Mouse (Mus musculus) forebrain, embryonic 11.5 days (tissue): ENCODE measurements around the gene Sfxn5. TPM values are rescaled to one million over a fixed set of nuclear protein-coding genes. Genes with fewer than 3 reads are reported as not detected.

Source experiments
- ATAC-seq: fragments of 200-750 bp; cut with Nextera tagmentation; replicated peaks from 2 replicates; pipeline ENCODE4 v1.8.0; 2017; ENCODE audit warnings: moderate TSS enrichment; ENCODE audit not compliant: low FRiP score
- DNase-seq: peaks from one replicate; pipeline ENCODE4 v3.0.0-alpha.2; 2017; ENCODE audit warnings: low spot score
- H3K27ac ChIP-seq: fragments of 300-500 bp; sonication (generic); 2 replicates; pipeline ENCODE4 v1.5.1; 2014; ENCODE audit warnings: low read depth, low read length
- H3K27me3 ChIP-seq: fragments of 300-500 bp; sonication (generic); 2 replicates; pipeline ENCODE4 v1.6.1; 2014; ENCODE audit warnings: mild to moderate bottlenecking, low read length, mixed read lengths; ENCODE audit not compliant: control insufficient read depth, insufficient read depth
- H3K36me3 ChIP-seq: fragments of 300-500 bp; sonication (generic); 2 replicates; pipeline ENCODE4 v1.6.1; 2014; ENCODE audit warnings: mild to moderate bottlenecking, low read length, moderate library complexity, mixed read lengths; ENCODE audit not compliant: control insufficient read depth, insufficient read depth
- H3K4me1 ChIP-seq: fragments of 300-500 bp; sonication (generic); replicated peaks from 2 replicates; pipeline ENCODE4 v1.6.1; 2014; ENCODE audit warnings: low read length, mixed read lengths; ENCODE audit not compliant: control insufficient read depth, insufficient read depth
- H3K4me2 ChIP-seq: fragments of 300-500 bp; sonication (generic); 2 replicates; pipeline ENCODE4 v1.6.1; 2014; ENCODE audit warnings: low read depth, mild to moderate bottlenecking, low read length, moderate library complexity, mixed read lengths; ENCODE audit not compliant: severe bottlenecking
- H3K4me3 ChIP-seq: fragments of 300-500 bp; sonication (generic); 2 replicates; pipeline ENCODE4 v1.5.1; 2014; ENCODE audit warnings: low read depth, low read length
- H3K9ac ChIP-seq: fragments of 300-500 bp; sonication (generic); 2 replicates; pipeline ENCODE4 v1.6.1; 2014; ENCODE audit warnings: low read length
- H3K9me3 ChIP-seq: fragments of 300-500 bp; sonication (generic); 2 replicates; pipeline ENCODE4 v1.6.1; 2016; ENCODE audit warnings: low read length, mixed read lengths; ENCODE audit not compliant: control insufficient read depth
- WGBS: fragments of 180-500 bp; shearing (Covaris S2); extraction: QIAGEN DNeasy Blood & Tissue Kit; methylation state at CpG from one replicate; pipeline ENCODE4 v1.1.7; 2014; 5-methylcytosine and 5-hydroxymethylcytosine counted together
- polyA plus RNA-seq: library from polyadenylated mRNA; unstranded; fragments of >200 nt; fragmentation: Nextera tagmentation; extraction: Ambion mirVana; gene quantifications from 2 replicates; pipeline ENCODE4 v1.2.1, GENCODE M21; 2014

Sfxn5 gene
- polyA plus RNA-seq, 1 experiment from 2014 or later: 13.8 TPM

- peaks cover 14% of the 10 kb centered on the region; the same call in 1 of the 2 replicates for H3K4me1 ChIP-seq
- H3K36me3 ChIP-seq: no peaks in the 10 kb centered on the region; the same call in 1 of the 2 replicates
- no peak overlapping the region for H3K27ac ChIP-seq
- H3K4me3 ChIP-seq: no peak overlapping the region
- no peak overlapping the region for H3K9ac ChIP-seq
- H3K27me3 ChIP-seq: no peaks in the 10 kb centered on the region
- no peaks in the 10 kb centered on the region for H3K9me3 ChIP-seq
- no peak overlapping the region for H3K4me2 ChIP-seq
- 85% methylated on average over 2 of the region's 2 CpGs for WGBS
- ATAC-seq: no peak
- no peak for DNase-seq
Measured at GRCm38 (mm10) chr6:85316211-85316610, 17.0 kb downstream of the Sfxn5 start.

GRCm38 (mm10) chr6:85314064-85314798 lies 19.0 kb downstream of the Sfxn5 start:
- peak overlapping the region; percentile 33 for H3K9ac ChIP-seq
- ATAC-seq (no peak), DNase-seq (no peak)
- H3K4me2 ChIP-seq: no peak overlapping the region
- H3K27me3 ChIP-seq: no peaks in the 10 kb centered on the region
- peak overlapping the region; percentile 79 for H3K27ac ChIP-seq
- no peak overlapping the region for H3K4me3 ChIP-seq
- H3K9me3 ChIP-seq: no peaks in the 10 kb centered on the region
- H3K36me3 ChIP-seq: no peaks in the 10 kb centered on the region; the same call in 1 of the 2 replicates
- WGBS: 45% methylated on average over 9 of the region's 9 CpGs
- peaks cover 8% of the 10 kb centered on the region; the same call in 1 of the 2 replicates for H3K4me1 ChIP-seq

- no peak overlapping the region for H3K4me2 ChIP-seq
Measured at GRCm38 (mm10) chr6:85307894-85308293, 25.3 kb downstream of the Sfxn5 start.

GRCm38 (mm10) chr6:85306375-85306774 lies 26.8 kb downstream of the Sfxn5 start:
- Histone ChIP-seq H3K36me3 (no peaks in the 10 kb centered on the region), H3K4me3 (no peak overlapping the region), H3K27ac (no peak overlapping the region), H3K27me3 (no peaks in the 10 kb centered on the region), H3K9me3 (no peaks in the 10 kb centered on the region), H3K4me1 (peaks cover 3% of the 10 kb centered on the region; the same call in 1 of the 2 replicates), H3K4me2 (no peak overlapping the region), H3K9ac (no peak overlapping the region)
- 85% methylated on average over 3 of the region's 3 CpGs for WGBS
- ATAC-seq (no peak), DNase-seq (no peak)

More at GRCm38 (mm10) chr6:85307894-85308293, 25.3 kb downstream of the Sfxn5 start:
- Histone ChIP-seq H3K27ac (no peak overlapping the region), H3K4me3 (no peak overlapping the region), H3K36me3 (no peaks in the 10 kb centered on the region), H3K27me3 (no peaks in the 10 kb centered on the region), H3K4me1 (no peaks in the 10 kb centered on the region; the same call in 1 of the 2 replicates), H3K9me3 (no peaks in the 10 kb centered on the region), H3K9ac (no peak overlapping the region)
- WGBS: 93% methylated on average over 4 of the region's 4 CpGs
- ATAC-seq: no peak
- DNase-seq: no peak

GRCm38 (mm10) chr6:85305826-85306225 lies 27.4 kb downstream of the Sfxn5 start:
- peaks cover 3% of the 10 kb centered on the region; the same call in 1 of the 2 replicates for H3K4me1 ChIP-seq
- no peaks in the 10 kb centered on the region for H3K36me3 ChIP-seq
- no peak overlapping the region for H3K4me2 ChIP-seq
- H3K4me3 ChIP-seq: no peak overlapping the region
- no peaks in the 10 kb centered on the region for H3K27me3 ChIP-seq
- ATAC-seq (no peak), DNase-seq (no peak)
- no peaks in the 10 kb centered on the region for H3K9me3 ChIP-seq
- H3K9ac ChIP-seq: no peak overlapping the region
- no peak overlapping the region for H3K27ac ChIP-seq

GRCm38 (mm10) chr6:85304966-85305365 lies 28.3 kb downstream of the Sfxn5 start:
- Histone ChIP-seq H3K27me3 (no peaks in the 10 kb centered on the region), H3K4me3 (no peak overlapping the region), H3K9me3 (no peaks in the 10 kb centered on the region), H3K27ac (no peak overlapping the region), H3K9ac (no peak overlapping the region), H3K4me1 (peaks cover 3% of the 10 kb centered on the region; the same call in 1 of the 2 replicates), H3K4me2 (no peak overlapping the region), H3K36me3 (no peaks in the 10 kb centered on the region)
- 61% methylated on average over 5 of the region's 5 CpGs for WGBS
- no peak for DNase-seq
- no peak for ATAC-seq

GRCm38 (mm10) chr6:85302326-85303055 lies 30.7 kb downstream of the Sfxn5 start:
- Histone ChIP-seq H3K27me3 (no peaks in the 10 kb centered on the region), H3K36me3 (no peaks in the 10 kb centered on the region), H3K4me2 (no peak overlapping the region), H3K9ac (no peak overlapping the region), H3K27ac (peak overlapping the region; percentile 76), H3K4me3 (no peak overlapping the region), H3K4me1 (peaks cover 3% of the 10 kb centered on the region; the same call in 1 of the 2 replicates), H3K9me3 (no peaks in the 10 kb centered on the region; the same call in 1 of the 2 replicates)
- WGBS: 50% methylated on average over 3 of the region's 3 CpGs
- DNase-seq (no peak), ATAC-seq (no peak)

GRCm38 (mm10) chr6:85295384-85296167 lies 37.6 kb downstream of the Sfxn5 start:
- H3K4me2 ChIP-seq: no peak overlapping the region
- no peaks in the 10 kb centered on the region; the same call in 1 of the 2 replicates for H3K9me3 ChIP-seq
- ATAC-seq (no peak), DNase-seq (peak; percentile 55)
- peaks cover 12% of the 10 kb centered on the region for H3K4me1 ChIP-seq
- no peak overlapping the region; the same call in 1 of the 2 replicates for H3K27ac ChIP-seq
- no peak overlapping the region for H3K9ac ChIP-seq
- no peaks in the 10 kb centered on the region for H3K36me3 ChIP-seq
- 67% methylated on average over 7 of the region's 7 CpGs for WGBS
- no peaks in the 10 kb centered on the region for H3K27me3 ChIP-seq
- no peak overlapping the region for H3K4me3 ChIP-seq
